Comparison of ENCODE assay signal across 8 mouse cellular contexts in the genomic region with DNA sequence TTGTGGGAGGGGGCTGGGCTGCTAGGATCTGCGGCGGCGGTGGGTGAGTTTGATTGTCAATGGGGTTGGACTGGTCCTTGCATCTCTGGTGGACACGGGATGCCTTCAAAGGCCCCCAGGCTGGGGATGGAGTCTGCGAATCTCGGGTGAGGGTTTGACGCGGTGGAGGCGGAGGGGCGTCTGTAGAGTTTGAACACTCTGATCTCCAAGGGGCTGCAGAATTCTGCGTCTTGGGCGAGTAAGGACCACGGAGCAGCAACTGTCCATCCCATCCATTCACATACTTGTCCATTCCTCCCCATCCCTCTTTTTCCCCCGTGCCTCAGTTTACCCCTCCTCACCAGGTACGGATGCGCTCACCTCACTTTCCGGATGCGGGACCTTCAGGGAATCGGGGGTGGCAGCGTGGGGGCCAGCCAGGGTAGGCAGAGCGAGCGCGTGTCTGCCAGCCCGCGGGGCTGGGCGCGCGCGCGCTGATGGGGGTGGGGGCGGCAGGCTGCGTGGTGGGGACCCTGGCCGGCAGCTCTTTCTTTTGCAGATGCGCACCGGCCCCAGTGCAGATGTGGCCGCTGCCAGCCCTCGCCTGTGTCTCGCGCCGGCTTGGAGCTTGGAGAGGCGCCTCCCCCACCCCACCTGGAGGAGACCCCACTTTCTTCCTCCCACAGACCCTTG. TPM values are rescaled to one million over a fixed set of nuclear protein-coding genes. Genes with fewer than 3 reads are reported as not detected.
DNase-seq lines count a peak whose midpoint lies in the region; ATAC-seq and TF ChIP-seq lines count a peak whose summit lies in the region.

A gene (minus strand): TSS at position 452 of the 672 bp plus-strand sequence.

- peak within 1 kb of the TSS; percentile 92 for H3K4me2 ChIP-seq in embryonic facial prominence, embryonic 14.5 days (ENCODE audit: low read depth, low read length)
- H3K4me2 ChIP-seq in midbrain, embryonic 14.5 days (ENCODE audit: low read length): peak within 1 kb of the TSS; percentile 86

- no peaks in the 10 kb centered on the region for H3K36me3 ChIP-seq in kidney, adult 2 months (ENCODE audit: control insufficient read depth, insufficient read depth, low read length)
- no peaks in the 10 kb centered on the region for H3K36me3 ChIP-seq in embryonic facial prominence, embryonic 14.5 days (ENCODE audit: control insufficient read depth, insufficient read depth, low read length)
- no peaks in the 10 kb centered on the region for H3K36me3 ChIP-seq in midbrain, embryonic 14.5 days (ENCODE audit: control insufficient read depth, insufficient read depth, low read length)

- no peak for DNase-seq in kidney, adult 2 months
- no peak for DNase-seq in kidney, postnatal 25 days
- no peak for DNase-seq in embryonic facial prominence, embryonic 14.5 days (ENCODE audit: low spot score)
- DNase-seq in layer of hippocampus, adult 8-10 months (ENCODE audit: low spot score in 2 of 2): no peak
- no peak for DNase-seq in midbrain, embryonic 14.5 days
- no peak for DNase-seq in B cell, adult 2 months
- no peak for DNase-seq in c-Kit-positive CD71-positive TER-119-positive erythroid progenitor cells, embryonic 14.5 days (ENCODE audit: low spot score)

- no peaks in the 10 kb centered on the region for H3K4me1 ChIP-seq in kidney, adult 2 months (ENCODE audit: control insufficient read depth, insufficient read depth, low read length)
- peaks cover 26% of the 10 kb centered on the region for H3K4me1 ChIP-seq in embryonic facial prominence, embryonic 14.5 days (ENCODE audit: control insufficient read depth, insufficient read depth, low read length)
- peaks cover 20% of the 10 kb centered on the region for H3K4me1 ChIP-seq in midbrain, embryonic 14.5 days (ENCODE audit: control insufficient read depth, insufficient read depth, low read length)

- ATAC-seq in embryonic facial prominence, embryonic 14.5 days (ENCODE audit: low read depth): peak; percentile 16; the same call in 1 of the 2 replicates
- peak; percentile 60 for ATAC-seq in midbrain, embryonic 14.5 days (ENCODE audit: low FRiP score, low TSS enrichment)
- no peak for ATAC-seq in erythroid progenitor cell, adult 5-6 weeks (replicated peaks; ENCODE audit: low FRiP score, poor library complexity, severe bottlenecking)

- H3K9me3 ChIP-seq in embryonic facial prominence, embryonic 14.5 days (ENCODE audit: control insufficient read depth, low read length): no peaks in the 10 kb centered on the region
- no peaks in the 10 kb centered on the region for H3K9me3 ChIP-seq in midbrain, embryonic 14.5 days (ENCODE audit: control insufficient read depth, low read length)

- no peak for TF ChIP-seq POLR2A in kidney, adult 2 months (IDR thresholded peaks at IDR 0.05; ENCODE audit: low read depth, low read length)

- 3% methylated on average over 40 of the region's 41 CpGs for WGBS in kidney, adult 2 months
- under 1% methylated on average over 30 of the region's 41 CpGs for WGBS in embryonic facial prominence, embryonic 14.5 days
- under 1% methylated on average over 40 of the region's 41 CpGs for WGBS in midbrain, embryonic 14.5 days

- no peak for TF ChIP-seq CTCF in kidney, adult 2 months (conservative IDR thresholded peaks at IDR 0.05; ENCODE audit: insufficient read depth, insufficient read length, low read depth, low read length)

- H3K4me3 ChIP-seq in kidney, adult 2 months (ENCODE audit: insufficient read depth, low read depth, low read length): no peak within 1 kb of the TSS
- peak within 1 kb of the TSS; percentile 46 for H3K4me3 ChIP-seq in embryonic facial prominence, embryonic 14.5 days (ENCODE audit: low read depth, low read length)
- peak within 1 kb of the TSS; percentile 64 for H3K4me3 ChIP-seq in midbrain, embryonic 14.5 days (replicated peaks; ENCODE audit: low read depth, low read length)

- H3K9ac ChIP-seq in embryonic facial prominence, embryonic 14.5 days (ENCODE audit: low read depth, low read length): peak within 1 kb of the TSS; percentile 54
- peak within 1 kb of the TSS; percentile 68 for H3K9ac ChIP-seq in midbrain, embryonic 14.5 days (replicated peaks; ENCODE audit: low read length)

- no peaks in the 10 kb centered on the region for H3K27me3 ChIP-seq in kidney, adult 2 months (replicated peaks; ENCODE audit: control insufficient read depth, insufficient read depth, low read length)
- peaks cover 55% of the 10 kb centered on the region for H3K27me3 ChIP-seq in embryonic facial prominence, embryonic 14.5 days (replicated peaks; ENCODE audit: control insufficient read depth, insufficient read depth, low read length)
- no peaks in the 10 kb centered on the region for H3K27me3 ChIP-seq in midbrain, embryonic 14.5 days (ENCODE audit: control insufficient read depth, insufficient read depth, low read length)

- H3K27ac ChIP-seq in kidney, adult 2 months (ENCODE audit: insufficient read depth, low read depth, low read length): no peak within 1 kb of the TSS
- H3K27ac ChIP-seq in embryonic facial prominence, embryonic 14.5 days (replicated peaks; ENCODE audit: low read depth, low read length): no peak within 1 kb of the TSS
- peak within 1 kb of the TSS; percentile 85 for H3K27ac ChIP-seq in midbrain, embryonic 14.5 days (replicated peaks; ENCODE audit: low read depth, low read length)

RNA-seq across cellular contexts. Expression of the gene that starts here (rescaled TPM):
- 14.1 and 17.3 TPM in 2 replicates for polyA plus RNA-seq in kidney, adult 2 months (2012; rRNA removed)
- polyA plus RNA-seq in embryonic facial prominence, embryonic 14.5 days (2014; fragmentation: Nextera tagmentation; extraction: Ambion mirVana): 0.68 and 0.76 TPM in 2 replicates
- total RNA-seq in layer of hippocampus, adult 8-10 months (2022): 100 to 1,000 TPM; 133 to 179 (median 153) TPM
- polyA plus RNA-seq in midbrain, embryonic 14.5 days (2014; fragmentation: Nextera tagmentation; extraction: Ambion mirVana): 14.0 and 19.4 TPM in 2 replicates
- not detected in 2 replicates for total RNA-seq in erythroid progenitor cell, adult 5-6 weeks (2015; ENCODE audit: low replicate concordance)
- total RNA-seq in erythroid progenitor cell, adult 5-6 weeks (2017; ENCODE audit: low replicate concordance): not detected in 2 replicates

Comparison
In these comparisons a context has a peak if more than half of its experiments do, and no peak if none do; other contexts are left out.
1. RNA of the gene that starts here (total RNA-seq): 133 to 179 TPM in layer of hippocampus, adult 8-10 months; not detected in erythroid progenitor cell, adult 5-6 weeks; every median in the first group is over 100 times any median in the second.
2. Peak in ATAC-seq, H3K4me3 ChIP-seq, H3K9ac ChIP-seq and H3K4me2 ChIP-seq in embryonic facial prominence, embryonic 14.5 days; RNA of the gene not detected or under 1 TPM.